Mouse (Mus musculus): ENCODE results near the gene Adam1b. TPM values are rescaled to one million over a fixed set of nuclear protein-coding genes. Genes with fewer than 3 reads are reported as not detected.

Gene Adam1b
- polyA plus RNA-seq, 1 experiment from 2014 or later, result not detected

DNA sequence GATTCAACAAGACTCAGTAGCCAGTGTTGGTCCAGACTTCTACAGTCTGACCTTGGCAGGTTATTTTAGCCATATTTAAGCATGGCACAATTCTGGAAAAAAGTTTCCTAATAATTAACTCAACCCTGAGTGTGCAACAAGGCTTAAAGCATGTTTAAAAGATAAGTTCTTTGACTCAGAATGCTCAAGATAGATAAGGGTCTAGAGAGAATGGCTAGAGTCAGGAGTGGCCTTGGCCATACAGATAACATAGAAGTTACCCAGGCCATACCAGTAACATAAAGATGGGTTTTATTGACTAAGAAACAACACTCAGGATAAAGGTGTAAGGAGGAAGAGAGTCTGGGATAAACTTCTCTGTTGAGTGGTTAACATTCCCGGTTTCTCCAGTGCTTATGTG lies 27.2 kb downstream of the Adam1b start:
- WGBS, result 89% methylated on average over 1 of the region's 1 CpGs
- Histone ChIP-seq H3K9me3 (ENCODE audit: control insufficient read depth, low read length) (no peaks in the 10 kb centered on the region), H3K27ac (replicated peaks; ENCODE audit: low read depth, low read length) (no peak overlapping the region), H3K9ac (ENCODE audit: low read length) (no peak overlapping the region), H3K27me3 (ENCODE audit: control insufficient read depth, insufficient read depth, low read length) (no peaks in the 10 kb centered on the region), H3K4me1 (ENCODE audit: control insufficient read depth, insufficient read depth, low read length) (no peaks in the 10 kb centered on the region), H3K4me2 (ENCODE audit: low read depth, severe bottlenecking) (no peak overlapping the region), H3K36me3 (ENCODE audit: control insufficient read depth, insufficient read depth, low read length) (no peaks in the 10 kb centered on the region), H3K4me3 (ENCODE audit: low read depth, low read length) (no peak overlapping the region)
- no peak for ATAC-seq (ENCODE audit: insufficient number of reproducible peaks, low FRiP score, low TSS enrichment, low read depth)
- DNase-seq (ENCODE audit: low spot score), result no peak

DNA sequence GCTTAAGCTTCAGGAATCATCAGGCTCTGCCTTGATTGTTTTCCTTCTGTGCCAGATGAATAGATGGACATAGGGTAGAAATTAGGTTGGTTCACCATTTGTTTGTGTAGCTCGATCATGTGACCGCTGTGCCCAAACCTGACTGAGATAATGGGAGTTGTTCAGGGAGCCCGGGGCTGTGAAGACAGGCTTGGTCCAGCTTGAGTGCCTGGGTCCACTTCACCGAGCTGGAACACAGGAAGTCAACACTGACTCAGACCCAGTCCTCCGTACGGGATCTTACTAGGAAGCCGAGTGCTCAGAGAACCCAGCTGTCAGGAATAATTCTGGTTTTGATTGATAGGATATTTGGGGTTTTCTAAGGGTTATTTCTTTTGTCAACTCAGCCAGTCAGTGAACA lies 28.6 kb downstream of the Adam1b start:
- H3K27me3 ChIP-seq (ENCODE audit: control insufficient read depth, insufficient read depth, low read length), result no peaks in the 10 kb centered on the region
- H3K4me2 ChIP-seq (ENCODE audit: low read depth, severe bottlenecking), result no peak overlapping the region
- no peak overlapping the region for H3K4me3 ChIP-seq (ENCODE audit: low read depth, low read length)
- ATAC-seq (ENCODE audit: insufficient number of reproducible peaks, low FRiP score, low TSS enrichment, low read depth) (no peak), DNase-seq (ENCODE audit: low spot score) (no peak)
- H3K36me3 ChIP-seq (ENCODE audit: control insufficient read depth, insufficient read depth, low read length), result no peaks in the 10 kb centered on the region
- 85% methylated on average over 7 of the region's 7 CpGs for WGBS
- H3K4me1 ChIP-seq (ENCODE audit: control insufficient read depth, insufficient read depth, low read length), result no peaks in the 10 kb centered on the region
- no peak overlapping the region for H3K27ac ChIP-seq (replicated peaks; ENCODE audit: low read depth, low read length)
- no peak overlapping the region for H3K9ac ChIP-seq (ENCODE audit: low read length)
- no peaks in the 10 kb centered on the region for H3K9me3 ChIP-seq (ENCODE audit: control insufficient read depth, low read length)

DNA sequence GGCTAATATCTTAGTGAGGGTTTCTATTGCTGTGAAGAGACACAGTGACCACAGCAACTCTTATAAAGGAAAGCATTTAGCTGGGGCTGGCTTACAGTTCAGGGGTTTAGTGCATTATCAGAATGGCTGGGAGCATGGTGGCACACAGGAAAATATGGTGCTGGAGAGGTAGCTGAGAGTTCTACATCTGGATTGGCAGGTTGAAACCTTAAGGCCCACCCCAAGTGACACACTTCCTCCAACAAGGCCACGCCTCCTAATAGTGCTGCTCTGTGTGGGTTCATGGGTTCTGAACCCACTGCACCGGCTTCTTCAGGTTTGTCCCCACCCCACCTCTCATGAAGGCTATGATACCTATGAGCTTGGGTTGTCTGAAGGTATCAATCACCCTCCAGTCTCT lies 30.8 kb downstream of the Adam1b start:
- WGBS, result 84% methylated on average over 2 of the region's 2 CpGs
- H3K4me2 ChIP-seq (ENCODE audit: low read depth, severe bottlenecking), result no peak overlapping the region
- no peaks in the 10 kb centered on the region for H3K36me3 ChIP-seq (ENCODE audit: control insufficient read depth, insufficient read depth, low read length)
- H3K4me1 ChIP-seq (ENCODE audit: control insufficient read depth, insufficient read depth, low read length), result no peaks in the 10 kb centered on the region
- H3K27ac ChIP-seq (replicated peaks; ENCODE audit: low read depth, low read length), result no peak overlapping the region
- ATAC-seq (ENCODE audit: insufficient number of reproducible peaks, low FRiP score, low TSS enrichment, low read depth), result no peak
- H3K9me3 ChIP-seq (ENCODE audit: control insufficient read depth, low read length), result no peaks in the 10 kb centered on the region
- H3K9ac ChIP-seq (ENCODE audit: low read length), result no peak overlapping the region
- H3K27me3 ChIP-seq (ENCODE audit: control insufficient read depth, insufficient read depth, low read length), result no peaks in the 10 kb centered on the region
- no peak overlapping the region for H3K4me3 ChIP-seq (ENCODE audit: low read depth, low read length)
- no peak for DNase-seq (ENCODE audit: low spot score)

DNA sequence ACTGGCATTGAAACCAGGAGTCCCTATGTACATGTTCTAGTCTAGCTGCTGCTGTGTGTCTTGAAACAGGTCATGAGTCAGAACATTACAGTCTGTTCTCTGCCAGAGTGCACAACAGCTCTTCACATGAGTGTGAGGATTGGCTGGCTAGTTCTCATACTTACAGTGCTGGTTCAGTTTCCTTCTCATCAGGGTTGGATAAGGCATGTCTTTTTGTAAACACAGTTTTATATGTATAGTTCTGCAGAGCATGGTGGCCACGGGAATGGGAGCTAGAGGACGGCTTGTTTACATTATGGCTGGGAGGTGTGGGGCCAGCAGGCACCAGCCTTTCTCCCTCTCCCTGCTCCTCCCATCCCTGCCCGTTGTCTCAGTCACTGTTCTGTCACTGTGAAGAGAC lies 33.7 kb downstream of the Adam1b start:
- Histone ChIP-seq H3K4me1 (ENCODE audit: control insufficient read depth, insufficient read depth, low read length) (no peaks in the 10 kb centered on the region), H3K9ac (ENCODE audit: low read length) (no peak overlapping the region), H3K36me3 (ENCODE audit: control insufficient read depth, insufficient read depth, low read length) (no peaks in the 10 kb centered on the region), H3K4me3 (ENCODE audit: low read depth, low read length) (no peak overlapping the region), H3K4me2 (ENCODE audit: low read depth, severe bottlenecking) (no peak overlapping the region), H3K27me3 (ENCODE audit: control insufficient read depth, insufficient read depth, low read length) (no peaks in the 10 kb centered on the region), H3K9me3 (ENCODE audit: control insufficient read depth, low read length) (no peaks in the 10 kb centered on the region), H3K27ac (replicated peaks; ENCODE audit: low read depth, low read length) (no peak overlapping the region)
- WGBS, result 14% methylated on average over 3 of the region's 3 CpGs
- DNase-seq (ENCODE audit: low spot score), result no peak
- ATAC-seq (ENCODE audit: insufficient number of reproducible peaks, low FRiP score, low TSS enrichment, low read depth), result no peak

DNA sequence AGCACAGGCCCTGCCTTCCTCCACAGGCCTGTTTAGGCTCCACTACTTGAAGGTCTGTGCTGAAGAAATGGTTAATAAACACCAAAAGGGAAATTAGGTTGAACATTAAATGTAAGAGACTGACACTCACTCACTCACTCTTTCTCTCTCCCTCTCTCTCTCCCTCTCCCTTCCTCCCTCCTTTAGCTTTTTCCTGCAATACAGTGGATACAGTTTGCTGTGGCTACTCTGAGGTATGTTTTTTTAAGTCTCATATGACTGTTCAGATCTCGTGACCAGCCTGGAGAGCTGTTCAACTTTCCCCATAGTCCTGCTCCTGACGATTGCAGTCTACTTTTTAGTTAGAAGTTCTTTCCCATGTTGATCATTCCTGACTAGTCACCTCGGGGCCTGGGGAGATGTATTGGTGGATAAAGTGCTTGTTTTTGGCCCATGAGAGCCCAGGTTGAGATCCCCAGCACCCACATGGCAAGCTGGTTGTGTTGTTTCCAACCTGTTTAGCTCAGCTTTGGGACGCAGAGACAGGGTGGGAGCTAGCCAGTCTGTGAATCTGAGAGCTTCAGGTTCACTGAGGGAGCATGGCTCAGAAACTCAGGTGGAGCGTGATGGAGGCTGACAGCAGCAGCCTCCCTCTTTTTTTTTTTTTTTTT lies 39.5 kb downstream of the Adam1b start:
- no peaks in the 10 kb centered on the region for H3K27me3 ChIP-seq (ENCODE audit: control insufficient read depth, insufficient read depth, low read length)
- H3K4me2 ChIP-seq (ENCODE audit: low read depth, severe bottlenecking), result no peak overlapping the region
- 76% methylated on average over 5 of the region's 5 CpGs for WGBS
- peak overlapping the region; percentile 12; the same call in 1 of the 2 replicates for H3K27ac ChIP-seq (replicated peaks; ENCODE audit: low read depth, low read length)
- ATAC-seq (ENCODE audit: insufficient number of reproducible peaks, low FRiP score, low TSS enrichment, low read depth), result no peak
- H3K9ac ChIP-seq (ENCODE audit: low read length), result no peak overlapping the region; the same call in 1 of the 2 replicates
- no peak overlapping the region for H3K4me3 ChIP-seq (ENCODE audit: low read depth, low read length)
- no peaks in the 10 kb centered on the region for H3K4me1 ChIP-seq (ENCODE audit: control insufficient read depth, insufficient read depth, low read length)
- no peaks in the 10 kb centered on the region for H3K36me3 ChIP-seq (ENCODE audit: control insufficient read depth, insufficient read depth, low read length)
- DNase-seq (ENCODE audit: low spot score), result no peak
- H3K9me3 ChIP-seq (ENCODE audit: control insufficient read depth, low read length), result no peaks in the 10 kb centered on the region

DNA sequence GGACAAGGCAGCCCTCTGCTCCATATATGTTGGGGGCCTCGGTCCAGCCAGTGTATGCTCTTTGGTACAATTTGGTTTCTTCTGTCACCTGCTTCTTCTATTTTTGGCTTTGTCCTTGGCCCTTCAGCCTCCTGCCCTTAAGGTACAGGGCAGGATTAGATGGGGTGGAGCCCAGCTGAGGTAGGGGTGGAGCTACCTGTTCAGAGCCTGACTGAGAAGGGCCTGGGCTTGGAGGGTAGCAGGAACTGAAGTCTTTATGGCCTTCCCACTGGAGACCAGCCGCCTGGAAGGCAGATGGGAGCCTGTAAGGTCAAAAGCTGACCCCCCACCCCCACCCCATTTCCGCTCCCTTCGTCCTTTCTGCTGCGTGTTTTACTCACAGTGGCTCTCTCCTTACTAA lies 40.3 kb downstream of the Adam1b start:
- Histone ChIP-seq H3K27ac (replicated peaks; ENCODE audit: low read depth, low read length) (peak overlapping the region; percentile 12; the same call in 1 of the 2 replicates), H3K9ac (ENCODE audit: low read length) (peak overlapping the region; percentile 4; the same call in 1 of the 2 replicates), H3K36me3 (ENCODE audit: control insufficient read depth, insufficient read depth, low read length) (no peaks in the 10 kb centered on the region)

DNA sequence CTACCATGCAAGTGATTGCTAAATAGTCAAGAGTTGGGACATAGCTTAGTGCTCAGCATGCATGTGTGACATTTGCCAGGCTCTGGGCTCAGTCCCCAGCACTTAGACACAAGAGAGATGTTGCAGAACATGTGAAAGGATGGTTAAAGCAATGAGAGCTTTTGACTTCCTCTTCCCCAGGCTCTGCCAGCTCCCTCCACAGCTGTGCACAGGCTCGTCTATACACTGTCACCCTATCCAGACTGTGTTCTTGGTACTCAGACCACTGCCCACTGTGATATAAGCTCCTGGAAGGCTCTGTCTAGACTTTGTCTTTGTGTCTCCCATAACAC lies 41.1 kb downstream of the Adam1b start:
- Histone ChIP-seq H3K4me2 (ENCODE audit: low read depth, severe bottlenecking) (no peak overlapping the region), H3K36me3 (ENCODE audit: control insufficient read depth, insufficient read depth, low read length) (no peaks in the 10 kb centered on the region), H3K4me1 (ENCODE audit: control insufficient read depth, insufficient read depth, low read length) (no peaks in the 10 kb centered on the region), H3K27me3 (ENCODE audit: control insufficient read depth, insufficient read depth, low read length) (no peaks in the 10 kb centered on the region), H3K4me3 (ENCODE audit: low read depth, low read length) (no peak overlapping the region), H3K27ac (replicated peaks; ENCODE audit: low read depth, low read length) (no peak overlapping the region), H3K9me3 (ENCODE audit: control insufficient read depth, low read length) (no peaks in the 10 kb centered on the region), H3K9ac (ENCODE audit: low read length) (no peak overlapping the region)
- ATAC-seq (ENCODE audit: insufficient number of reproducible peaks, low FRiP score, low TSS enrichment, low read depth) (no peak), DNase-seq (ENCODE audit: low spot score) (no peak)
- 58% methylated on average over 1 of the region's 1 CpGs for WGBS

More for the DNA sequence above, 40.3 kb downstream of the Adam1b start:
- no peak for ATAC-seq (ENCODE audit: insufficient number of reproducible peaks, low FRiP score, low TSS enrichment, low read depth)
- Histone ChIP-seq H3K4me1 (ENCODE audit: control insufficient read depth, insufficient read depth, low read length) (no peaks in the 10 kb centered on the region), H3K4me2 (ENCODE audit: low read depth, severe bottlenecking) (no peak overlapping the region), H3K4me3 (ENCODE audit: low read depth, low read length) (no peak overlapping the region), H3K9me3 (ENCODE audit: control insufficient read depth, low read length) (no peaks in the 10 kb centered on the region), H3K27me3 (ENCODE audit: control insufficient read depth, insufficient read depth, low read length) (no peaks in the 10 kb centered on the region)
- WGBS, result 40% methylated on average over 5 of the region's 5 CpGs
- DNase-seq (ENCODE audit: low spot score), result no peak

DNA sequence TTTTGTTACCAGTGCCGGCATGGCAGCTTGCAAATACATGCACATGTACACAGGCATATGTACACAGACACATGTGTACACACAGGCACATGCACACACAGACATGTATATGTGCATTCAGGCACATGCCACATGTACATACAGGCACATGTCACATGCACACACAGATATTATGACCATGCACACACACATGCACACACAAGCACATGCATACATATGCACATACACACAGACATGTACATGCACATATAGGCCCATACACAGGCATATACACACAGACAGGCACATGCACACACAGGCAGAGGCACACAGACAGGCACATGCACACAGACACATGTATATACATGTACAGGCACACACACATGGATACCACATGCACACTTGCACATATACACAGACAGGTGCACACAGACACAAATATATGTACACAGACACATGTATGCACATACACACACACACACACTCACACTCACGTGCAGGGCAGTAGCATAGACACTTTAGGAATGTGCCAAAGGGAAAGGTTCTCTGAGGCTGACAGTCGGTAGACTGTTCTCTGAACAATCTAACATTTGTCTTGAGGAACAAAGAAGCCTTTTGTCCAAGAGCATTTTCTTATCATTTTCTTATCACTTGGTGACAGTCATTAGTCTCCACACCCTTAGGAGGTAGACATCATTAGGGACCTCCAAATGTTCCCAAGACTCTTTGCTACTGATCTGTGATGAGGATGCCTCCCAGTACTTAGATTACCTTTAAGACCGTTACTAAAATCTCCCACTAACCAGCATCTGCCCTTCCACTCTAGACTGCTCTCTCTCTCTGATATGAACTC lies 41.7 kb downstream of the Adam1b start:
- H3K27ac ChIP-seq (replicated peaks; ENCODE audit: low read depth, low read length), result no peak overlapping the region
- ATAC-seq (ENCODE audit: insufficient number of reproducible peaks, low FRiP score, low TSS enrichment, low read depth) (no peak), DNase-seq (ENCODE audit: low spot score) (no peak)
- 74% methylated on average over 4 of the region's 4 CpGs for WGBS
- H3K36me3 ChIP-seq (ENCODE audit: control insufficient read depth, insufficient read depth, low read length), result no peaks in the 10 kb centered on the region
- H3K9ac ChIP-seq (ENCODE audit: low read length), result no peak overlapping the region
- H3K4me1 ChIP-seq (ENCODE audit: control insufficient read depth, insufficient read depth, low read length), result no peaks in the 10 kb centered on the region
- H3K27me3 ChIP-seq (ENCODE audit: control insufficient read depth, insufficient read depth, low read length), result no peaks in the 10 kb centered on the region
- H3K4me3 ChIP-seq (ENCODE audit: low read depth, low read length), result no peak overlapping the region
- no peak overlapping the region for H3K4me2 ChIP-seq (ENCODE audit: low read depth, severe bottlenecking)
- H3K9me3 ChIP-seq (ENCODE audit: control insufficient read depth, low read length), result no peaks in the 10 kb centered on the region
